In genomic region chr17:5748501-5748894, GRCm38 (mm10) we compare ENCODE assay signal across 8 mouse cellular contexts.
DNase-seq lines count a peak whose midpoint lies in the region; ATAC-seq and TF ChIP-seq lines count a peak whose summit lies in the region.

No protein-coding gene starts in this region.

- H3K36me3 ChIP-seq in kidney, adult 2 months (ENCODE audit: control insufficient read depth, insufficient read depth, low read length): no peaks in the 10 kb centered on the region

- TF ChIP-seq CTCF in kidney, adult 2 months (conservative IDR thresholded peaks at IDR 0.05; ENCODE audit: insufficient read depth, insufficient read length, low read depth, low read length): no peak

- WGBS in kidney, adult 2 months: 9% methylated on average over 4 of the region's 4 CpGs

- no peak for ATAC-seq in frontal cortex, adult (ENCODE audit: low TSS enrichment)

- peak; percentile 48 for DNase-seq in kidney, adult 2 months
- DNase-seq in kidney, adult 9 months: no peak
- peak; percentile 60 for DNase-seq in CD4-positive helper T cell, adult 2 months (ENCODE audit: low read depth, low spot score)
- peak; percentile 30 for DNase-seq in Muller cell, postnatal 12 days (ENCODE audit: inconsistent ontology term)
- peak; percentile 59 for DNase-seq in forelimb bud, embryonic 11.5 days (ENCODE audit: low read depth, low spot score)
- DNase-seq in spleen, postnatal 4 days (ENCODE audit: low spot score in 2 of 2): no peak
- no peak for DNase-seq in urinary bladder, adult 2 months (ENCODE audit: low spot score)

- no peaks in the 10 kb centered on the region for H3K27me3 ChIP-seq in kidney, adult 2 months (replicated peaks; ENCODE audit: control insufficient read depth, insufficient read depth, low read length)

- no peaks in the 10 kb centered on the region for H3K4me1 ChIP-seq in kidney, adult 2 months (ENCODE audit: control insufficient read depth, insufficient read depth, low read length)

- no peak overlapping the region for H3K27ac ChIP-seq in kidney, adult 2 months (ENCODE audit: insufficient read depth, low read depth, low read length)

- TF ChIP-seq POLR2A in kidney, adult 2 months (IDR thresholded peaks at IDR 0.05; ENCODE audit: low read depth, low read length): no peak

- H3K4me3 ChIP-seq in kidney, adult 2 months (ENCODE audit: insufficient read depth, low read depth, low read length): no peak overlapping the region

Comparison
In these comparisons a context has a peak if more than half of its experiments do, and no peak if none do; other contexts are left out.
1. DNase-seq: peak in kidney, adult 2 months (single experiment), CD4-positive helper T cell, adult 2 months (single experiment), Muller cell, postnatal 12 days (single experiment) and forelimb bud, embryonic 11.5 days (single experiment); none in kidney, adult 9 months (single experiment), spleen, postnatal 4 days (0 of 2) and urinary bladder, adult 2 months (single experiment).